Mouse (Mus musculus): ENCODE measurements around the gene Prtn3. TPM values are rescaled to one million over a fixed set of nuclear protein-coding genes. Genes with fewer than 3 reads are reported as not detected.
"Not testable (repeated sequence)": the region's sequence is repeated elsewhere in the genome, so short reads cannot be mapped to it uniquely, and the experiment has no call there.

Gene Prtn3
- polyA plus RNA-seq, 1 experiment from 2014 or later, result 0.86 TPM

DNA sequence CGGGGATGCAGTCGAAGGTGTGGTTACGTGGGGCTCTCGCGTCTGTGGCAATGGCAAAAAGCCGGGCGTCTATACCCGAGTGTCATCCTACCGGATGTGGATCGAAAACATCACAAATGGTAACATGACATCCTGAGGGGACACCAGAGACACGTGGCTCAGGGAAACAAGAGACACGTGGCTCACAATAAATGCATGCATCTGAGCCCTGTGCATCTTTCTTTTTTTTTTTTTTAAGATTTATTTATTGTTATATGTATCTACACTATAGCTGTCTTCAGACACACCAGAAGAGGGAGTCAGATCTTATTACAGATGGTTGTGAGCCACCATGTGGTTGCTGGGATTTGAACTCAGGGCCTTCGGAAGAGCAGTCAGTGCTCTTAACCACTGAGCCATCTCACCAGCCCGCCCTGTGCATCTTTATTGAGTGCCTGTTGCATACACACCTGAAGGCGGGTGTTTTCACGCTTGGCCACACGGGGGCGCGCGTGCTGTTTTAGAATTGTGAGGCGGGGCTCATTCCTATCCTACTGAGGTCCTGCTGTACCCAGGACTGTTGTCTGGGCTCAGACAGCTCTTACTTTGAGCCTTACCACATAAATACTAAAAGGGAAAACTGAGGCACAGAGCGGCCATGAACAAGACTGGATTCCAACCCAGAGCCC, 18.3 kb downstream of the Prtn3 start:
- H3K4me3 ChIP-seq (ENCODE audit: low read depth, low read length); H3K4me1 ChIP-seq (replicated peaks; ENCODE audit: control insufficient read depth, insufficient read depth); H3K27me3 ChIP-seq (ENCODE audit: control insufficient read depth, insufficient read depth, low read length); H3K9ac ChIP-seq (ENCODE audit: low read length); H3K9me3 ChIP-seq (ENCODE audit: control insufficient read depth, low read length); H3K4me2 ChIP-seq (replicated peaks; ENCODE audit: low read depth); H3K27ac ChIP-seq (replicated peaks): not testable (repeated sequence)
- peak; percentile 86 for TF ChIP-seq CTCF (IDR thresholded peaks at IDR 0.05; ENCODE audit: low read depth)
- H3K36me3 ChIP-seq (ENCODE audit: control insufficient read depth, insufficient read depth, low read length), result peaks cover 18% of the 10 kb centered on the region
- peak; percentile 83 for DNase-seq (ENCODE audit: low spot score)
- WGBS, result 41% methylated on average over 22 of the region's 22 CpGs
- peak; percentile 40; the same call in 1 of the 2 replicates for ATAC-seq (ENCODE audit: low FRiP score, low TSS enrichment)

DNA sequence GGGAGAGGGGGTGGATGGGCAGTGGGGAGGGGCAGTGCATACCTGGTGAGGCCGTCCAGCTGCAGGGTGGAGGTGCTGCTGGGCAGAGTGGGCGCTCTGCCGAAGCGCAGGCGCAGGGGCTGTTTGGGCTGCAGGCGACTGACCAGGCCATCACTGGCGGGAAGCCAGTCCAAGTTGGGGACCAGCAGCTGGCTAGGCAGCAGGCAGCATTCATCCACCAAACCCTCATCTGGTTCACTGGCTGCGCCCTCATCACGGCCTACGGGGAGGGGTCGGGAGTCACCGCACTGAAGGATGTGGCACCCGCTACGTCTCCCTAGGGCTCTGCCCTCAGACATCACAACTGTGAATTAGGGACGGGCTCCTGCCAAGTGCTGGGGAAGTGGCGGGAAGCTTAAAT, 22.0 kb downstream of the Prtn3 start:
- H3K27me3 ChIP-seq (ENCODE audit: control insufficient read depth, insufficient read depth, low read length), result no peaks in the 10 kb centered on the region
- H3K4me3 ChIP-seq (ENCODE audit: low read depth, low read length), result no peak overlapping the region
- DNase-seq (ENCODE audit: low spot score) (no peak), ATAC-seq (ENCODE audit: low FRiP score, low TSS enrichment) (no peak)
- no peaks in the 10 kb centered on the region for H3K9me3 ChIP-seq (ENCODE audit: control insufficient read depth, low read length)
- peaks cover 21% of the 10 kb centered on the region for H3K36me3 ChIP-seq (ENCODE audit: control insufficient read depth, insufficient read depth, low read length)
- no peak overlapping the region for H3K9ac ChIP-seq (ENCODE audit: low read length)
- WGBS, result 89% methylated on average over 16 of the region's 16 CpGs
- H3K4me1 ChIP-seq (replicated peaks; ENCODE audit: control insufficient read depth, insufficient read depth), result no peaks in the 10 kb centered on the region
- TF ChIP-seq CTCF (IDR thresholded peaks at IDR 0.05; ENCODE audit: low read depth), result no peak
- no peak for TF ChIP-seq EP300 (optimal IDR thresholded peaks at IDR 0.05)
- no peak overlapping the region for H3K4me2 ChIP-seq (replicated peaks; ENCODE audit: low read depth)
- no peak overlapping the region for H3K27ac ChIP-seq (replicated peaks)

DNA sequence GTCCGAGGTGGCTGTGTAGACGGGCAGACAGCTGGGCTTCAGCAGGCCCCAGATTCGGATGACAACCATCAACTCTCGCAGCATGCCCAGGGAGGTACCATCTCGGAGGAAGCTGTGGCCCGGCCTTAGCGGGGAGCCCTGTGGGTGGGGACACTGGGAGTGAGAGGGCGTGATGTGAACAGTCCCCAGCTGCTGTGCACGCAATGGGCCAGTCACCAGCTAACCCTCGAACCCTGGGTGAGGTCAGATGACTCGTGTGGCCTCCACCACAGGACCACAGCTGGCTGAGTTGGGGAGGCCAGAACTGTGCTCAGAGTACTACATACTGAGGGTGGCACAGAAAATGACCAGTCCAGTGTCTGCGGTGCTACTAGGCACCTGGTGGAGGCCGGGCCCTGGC, 22.5 kb downstream of the Prtn3 start:
- no peak overlapping the region for H3K27ac ChIP-seq (replicated peaks)
- DNase-seq (ENCODE audit: low spot score), result no peak
- H3K4me3 ChIP-seq (ENCODE audit: low read depth, low read length), result no peak overlapping the region
- no peak; the same call in 1 of the 2 replicates for ATAC-seq (ENCODE audit: low FRiP score, low TSS enrichment)
- H3K36me3 ChIP-seq (ENCODE audit: control insufficient read depth, insufficient read depth, low read length), result peaks cover 21% of the 10 kb centered on the region
- no peak for TF ChIP-seq CTCF (IDR thresholded peaks at IDR 0.05; ENCODE audit: low read depth)
- no peak for TF ChIP-seq EP300 (optimal IDR thresholded peaks at IDR 0.05)
- no peak overlapping the region for H3K9ac ChIP-seq (ENCODE audit: low read length)
- H3K27me3 ChIP-seq (ENCODE audit: control insufficient read depth, insufficient read depth, low read length), result no peaks in the 10 kb centered on the region
- H3K4me1 ChIP-seq (replicated peaks; ENCODE audit: control insufficient read depth, insufficient read depth), result no peaks in the 10 kb centered on the region
- H3K4me2 ChIP-seq (replicated peaks; ENCODE audit: low read depth), result no peak overlapping the region
- 86% methylated on average over 13 of the region's 13 CpGs for WGBS
- no peaks in the 10 kb centered on the region for H3K9me3 ChIP-seq (ENCODE audit: control insufficient read depth, low read length)

DNA sequence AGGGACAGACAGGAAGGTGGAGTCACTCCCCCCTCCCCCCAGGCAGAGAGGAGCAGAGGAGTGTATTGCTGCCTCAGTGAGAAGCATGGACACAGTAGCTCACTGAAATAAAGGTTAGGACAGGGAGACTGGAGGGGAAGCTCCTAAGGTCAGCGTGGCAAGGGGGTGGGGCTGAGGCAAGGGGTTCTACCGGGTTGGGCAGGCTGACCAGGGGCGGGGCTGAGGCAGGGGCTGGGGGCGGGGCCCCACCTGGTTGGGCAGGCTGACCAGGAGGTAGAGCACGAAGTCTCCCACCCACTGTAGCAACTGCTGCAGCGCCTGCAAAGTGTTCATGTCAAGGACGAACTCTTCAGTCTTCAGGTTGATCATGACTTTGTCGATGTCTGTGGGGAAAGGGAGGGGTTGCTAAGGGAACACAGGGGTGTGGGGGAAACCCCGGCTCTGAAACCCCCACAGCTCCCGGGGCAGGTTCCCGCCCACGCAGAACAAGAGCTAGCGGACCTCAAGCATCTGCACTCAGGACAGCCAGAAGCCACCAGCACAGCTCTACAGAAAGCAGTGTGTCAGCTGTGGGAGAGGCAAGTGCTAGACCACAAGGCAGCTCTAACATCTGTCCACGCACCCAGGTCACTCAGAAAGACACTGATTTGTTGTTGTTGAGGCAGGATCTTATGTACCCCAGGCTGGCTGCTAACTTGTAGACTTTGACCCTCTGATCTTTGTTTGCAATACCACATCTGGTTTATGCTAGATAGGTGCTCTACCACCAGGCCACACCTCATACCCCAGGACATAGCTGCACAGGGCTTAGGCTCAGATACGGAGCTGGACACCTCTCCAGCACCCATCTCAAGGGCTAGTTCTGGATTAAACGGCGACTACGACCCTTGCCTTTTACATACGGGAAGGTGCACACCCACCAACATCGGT, 23.3 kb downstream of the Prtn3 start:
- H3K4me2 ChIP-seq (replicated peaks; ENCODE audit: low read depth), result no peak overlapping the region
- H3K27ac ChIP-seq (replicated peaks), result no peak overlapping the region
- H3K4me1 ChIP-seq (replicated peaks; ENCODE audit: control insufficient read depth, insufficient read depth), result no peaks in the 10 kb centered on the region
- no peaks in the 10 kb centered on the region for H3K9me3 ChIP-seq (ENCODE audit: control insufficient read depth, low read length)
- WGBS, result 51% methylated on average over 20 of the region's 20 CpGs
- H3K9ac ChIP-seq (ENCODE audit: low read length), result no peak overlapping the region
- no peaks in the 10 kb centered on the region for H3K27me3 ChIP-seq (ENCODE audit: control insufficient read depth, insufficient read depth, low read length)
- no peak overlapping the region for H3K4me3 ChIP-seq (ENCODE audit: low read depth, low read length)
- TF ChIP-seq EP300 (optimal IDR thresholded peaks at IDR 0.05), result no peak
- no peak for TF ChIP-seq CTCF (IDR thresholded peaks at IDR 0.05; ENCODE audit: low read depth)
- ATAC-seq (ENCODE audit: low FRiP score, low TSS enrichment) (no peak), DNase-seq (ENCODE audit: low spot score) (no peak)
- H3K36me3 ChIP-seq (ENCODE audit: control insufficient read depth, insufficient read depth, low read length), result peaks cover 21% of the 10 kb centered on the region

DNA sequence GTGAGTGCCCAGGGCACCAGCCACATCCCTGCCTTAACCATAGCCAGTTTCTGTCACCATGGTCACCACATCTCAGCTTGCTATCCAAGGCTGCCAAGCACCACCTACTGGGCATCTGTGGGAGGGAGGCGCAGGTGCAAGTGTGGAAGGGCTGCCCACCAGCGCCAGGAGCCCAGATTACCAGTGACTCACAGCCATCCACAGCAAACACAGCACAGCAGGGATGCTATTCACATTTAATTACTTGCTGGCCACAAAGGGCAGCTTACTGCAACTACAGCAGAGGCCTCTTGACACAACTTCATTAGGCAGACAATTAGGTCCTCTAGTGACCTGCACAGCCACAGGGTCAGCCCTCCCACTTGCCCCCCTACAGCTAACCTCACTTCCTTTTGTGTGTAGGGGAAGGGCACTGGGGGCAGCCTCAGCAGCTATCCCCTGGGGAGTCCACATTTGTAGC, 26.7 kb downstream of the Prtn3 start:
- no peak overlapping the region for H3K4me3 ChIP-seq (ENCODE audit: low read depth, low read length)
- no peak overlapping the region for H3K9ac ChIP-seq (ENCODE audit: low read length)
- peak; percentile 61 for DNase-seq (ENCODE audit: low spot score)
- peaks cover 24% of the 10 kb centered on the region for H3K36me3 ChIP-seq (ENCODE audit: control insufficient read depth, insufficient read depth, low read length)
- ATAC-seq (ENCODE audit: low FRiP score, low TSS enrichment), result peak; percentile 43; the same call in 1 of the 2 replicates
- H3K27ac ChIP-seq (replicated peaks), result no peak overlapping the region
- no peaks in the 10 kb centered on the region for H3K27me3 ChIP-seq (ENCODE audit: control insufficient read depth, insufficient read depth, low read length)
- WGBS, result 59% methylated on average over 2 of the region's 2 CpGs
- TF ChIP-seq CTCF (IDR thresholded peaks at IDR 0.05; ENCODE audit: low read depth) (peak; percentile 59), EP300 (optimal IDR thresholded peaks at IDR 0.05) (no peak)
- no peaks in the 10 kb centered on the region for H3K4me1 ChIP-seq (replicated peaks; ENCODE audit: control insufficient read depth, insufficient read depth)
- no peaks in the 10 kb centered on the region for H3K9me3 ChIP-seq (ENCODE audit: control insufficient read depth, low read length)
- no peak overlapping the region for H3K4me2 ChIP-seq (replicated peaks; ENCODE audit: low read depth)

DNA sequence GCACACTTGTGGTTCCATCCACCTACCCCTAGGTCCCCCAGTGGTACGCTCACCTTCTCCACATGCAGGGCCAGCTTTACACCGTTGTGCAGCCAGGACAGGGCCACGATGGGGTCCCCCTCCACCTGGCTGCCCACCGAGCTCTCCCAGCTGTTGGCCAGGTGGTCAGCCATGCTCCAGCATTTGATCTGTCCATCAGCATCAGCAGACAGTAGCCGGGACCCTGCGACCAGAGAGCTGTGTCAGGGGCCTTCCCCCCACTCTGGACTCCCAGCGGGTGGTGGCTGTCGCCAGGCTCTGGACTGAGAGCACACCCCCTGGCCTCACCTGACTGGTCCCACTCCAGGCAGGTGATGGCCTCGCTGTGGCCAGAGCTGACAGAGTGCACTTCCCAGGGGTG, 32.4 kb downstream of the Prtn3 start:
- Histone ChIP-seq H3K27me3 (ENCODE audit: control insufficient read depth, insufficient read depth, low read length) (no peaks in the 10 kb centered on the region), H3K27ac (replicated peaks) (no peak overlapping the region), H3K9ac (ENCODE audit: low read length) (no peak overlapping the region), H3K9me3 (ENCODE audit: control insufficient read depth, low read length) (no peaks in the 10 kb centered on the region), H3K4me3 (ENCODE audit: low read depth, low read length) (no peak overlapping the region), H3K4me2 (replicated peaks; ENCODE audit: low read depth) (no peak overlapping the region), H3K4me1 (replicated peaks; ENCODE audit: control insufficient read depth, insufficient read depth) (no peaks in the 10 kb centered on the region), H3K36me3 (ENCODE audit: control insufficient read depth, insufficient read depth, low read length) (peaks cover 26% of the 10 kb centered on the region)
- no peak for ATAC-seq (ENCODE audit: low FRiP score, low TSS enrichment)
- 95% methylated on average over 9 of the region's 9 CpGs for WGBS
- no peak for DNase-seq (ENCODE audit: low spot score)
- no peak for TF ChIP-seq CTCF (IDR thresholded peaks at IDR 0.05; ENCODE audit: low read depth)

All from stomach, postnatal 0 days (tissue).